Mouse (Mus musculus) hindbrain, postnatal 0 days (tissue): Measurements from ENCODE around the gene Oas1g. TPM values are rescaled to one million over a fixed set of nuclear protein-coding genes. Genes with fewer than 3 reads are reported as not detected.

Experiments
- ATAC-seq: fragments of 200-750 bp; cut with Nextera tagmentation; 2 replicates; pipeline ENCODE4 v1.8.0; 2017; ENCODE audit warnings: mild to moderate bottlenecking, moderate TSS enrichment, moderate library complexity
- DNase-seq: peaks from one replicate; pipeline ENCODE4 v3.0.0-alpha.2; 2015; ENCODE audit warnings: low spot score
- H3K27ac ChIP-seq: fragments of 300-500 bp; sonication (generic); 2 replicates; pipeline ENCODE4 v1.5.1; 2014; ENCODE audit warnings: mild to moderate bottlenecking
- H3K27me3 ChIP-seq: fragments of 300-500 bp; sonication (generic); 2 replicates; pipeline ENCODE4 v1.6.1; 2014; ENCODE audit warnings: low read length, mixed read lengths; ENCODE audit not compliant: insufficient read depth
- H3K36me3 ChIP-seq: fragments of 300-500 bp; sonication (generic); 2 replicates; pipeline ENCODE4 v1.6.1; 2014; ENCODE audit warnings: low read length, mixed read lengths; ENCODE audit not compliant: insufficient read depth
- H3K4me1 ChIP-seq: fragments of 300-500 bp; sonication (generic); 2 replicates; pipeline ENCODE4 v1.6.1; 2014; ENCODE audit warnings: antibody characterized with exemption, low read length, mixed read lengths; ENCODE audit not compliant: insufficient read depth
- H3K4me2 ChIP-seq: fragments of 300-500 bp; sonication (generic); 2 replicates; pipeline ENCODE4 v1.6.1; 2014; ENCODE audit warnings: low read depth, mild to moderate bottlenecking, low read length, moderate library complexity, mixed read lengths
- H3K4me3 ChIP-seq: fragments of 300-500 bp; sonication (generic); 2 replicates; pipeline ENCODE4 v1.5.1; 2014; ENCODE audit warnings: low read length
- H3K9ac ChIP-seq: fragments of 300-500 bp; sonication (generic); replicated peaks from 2 replicates; pipeline ENCODE4 v1.6.1; 2014; ENCODE audit warnings: mild to moderate bottlenecking, low read length, moderate library complexity, mixed read lengths
- H3K9me3 ChIP-seq: fragments of 300-500 bp; sonication (generic); 2 replicates; pipeline ENCODE4 v1.6.1; 2016; ENCODE audit warnings: low read length, mixed read lengths
- CTCF ChIP-seq: IDR thresholded peaks from 2 replicates; pipeline ENCODE4 v1.5.1; 2016; ENCODE audit warnings: antibody characterized with exemption, control low read depth, low read depth
- WGBS: fragments of 180-500 bp; shearing (Covaris S2); extraction: QIAGEN DNeasy Blood & Tissue Kit; methylation state at CpG from one replicate; pipeline ENCODE4 v1.1.7; 2014; 5-methylcytosine and 5-hydroxymethylcytosine counted together
- microRNA-seq, 2 experiments: library from miRNA; unstranded; fragments of <30 nt; microRNA quantifications; one replicate each; pipeline ENCODE4; 2016
- polyA plus RNA-seq: library from polyadenylated mRNA; unstranded; fragments of >200 nt; fragmentation: Nextera tagmentation; extraction: Ambion mirVana; gene quantifications from 2 replicates; pipeline ENCODE4 v1.2.1, GENCODE M21; 2015
- total RNA-seq: library from RNA; depleted of rRNA; stranded (reverse); fragments of >200 nt; gene quantifications from 2 replicates; pipeline ENCODE4 v1.2.3, GENCODE M21; 2014; rRNA removed

Gene Oas1g
- total and polyA plus RNA-seq, 2 experiments from 2014 or later, result 0.26 to 1.4 TPM

DNA sequence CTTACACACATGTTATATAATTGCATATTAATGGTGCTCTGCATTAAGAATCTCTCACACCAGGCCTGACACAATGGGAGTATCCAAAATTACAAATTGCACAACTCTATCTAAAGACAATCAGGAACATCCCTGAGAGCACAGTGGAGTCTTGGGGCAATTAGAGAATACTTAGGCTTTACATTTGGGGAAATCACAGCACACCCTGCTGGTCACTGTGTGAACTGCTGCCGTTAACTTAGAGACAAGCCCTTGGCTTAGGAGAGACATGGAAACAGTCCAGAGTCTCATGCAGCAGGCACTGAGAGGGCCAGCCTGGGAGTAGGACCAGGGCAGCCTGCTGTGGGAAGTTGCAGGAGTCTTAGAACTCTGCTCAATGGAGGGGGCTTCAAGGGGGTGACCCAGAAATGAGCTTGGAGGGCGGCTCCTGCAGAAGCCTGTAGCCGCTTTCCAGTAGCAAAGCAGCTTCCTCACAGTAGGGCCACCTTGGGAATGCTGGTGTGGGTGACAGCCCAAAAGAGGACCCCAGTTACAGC is 37.7 kb downstream of the Oas1g start:
- no peaks in the 10 kb centered on the region for H3K27me3 ChIP-seq
- H3K36me3 ChIP-seq, result no peaks in the 10 kb centered on the region
- H3K4me3 ChIP-seq, result no peak overlapping the region
- 59% methylated on average over 3 of the region's 3 CpGs for WGBS
- peak; percentile 73 for TF ChIP-seq CTCF
- H3K27ac ChIP-seq, result no peak overlapping the region
- ATAC-seq, result no peak
- no peaks in the 10 kb centered on the region for H3K4me1 ChIP-seq
- peaks cover 6% of the 10 kb centered on the region; the same call in 1 of the 2 replicates for H3K9me3 ChIP-seq
- no peak overlapping the region for H3K9ac ChIP-seq
- H3K4me2 ChIP-seq, result no peak overlapping the region
- peak; percentile 47 for DNase-seq

- Histone ChIP-seq H3K9me3 (no peaks in the 10 kb centered on the region), H3K27me3 (no peaks in the 10 kb centered on the region), H3K4me2 (no peak within 1 kb of the TSS), H3K4me1 (no peaks in the 10 kb centered on the region), H3K4me3 (no peak within 1 kb of the TSS), H3K9ac (no peak within 1 kb of the TSS), H3K27ac (no peak within 1 kb of the TSS), H3K36me3 (no peaks in the 10 kb centered on the region)
- DNase-seq, result no peak
- TF ChIP-seq CTCF, result no peak
- WGBS, result 80% methylated on average over 4 of the region's 4 CpGs
- no peak for ATAC-seq
Measured at GRCm38 (mm10) chr5:120847067-120847466, 40.3 kb downstream of the Oas1g start, which contains the start of gene Oas1f. Gene Oas1f (plus strand): TSS chr5:120847367.

DNA sequence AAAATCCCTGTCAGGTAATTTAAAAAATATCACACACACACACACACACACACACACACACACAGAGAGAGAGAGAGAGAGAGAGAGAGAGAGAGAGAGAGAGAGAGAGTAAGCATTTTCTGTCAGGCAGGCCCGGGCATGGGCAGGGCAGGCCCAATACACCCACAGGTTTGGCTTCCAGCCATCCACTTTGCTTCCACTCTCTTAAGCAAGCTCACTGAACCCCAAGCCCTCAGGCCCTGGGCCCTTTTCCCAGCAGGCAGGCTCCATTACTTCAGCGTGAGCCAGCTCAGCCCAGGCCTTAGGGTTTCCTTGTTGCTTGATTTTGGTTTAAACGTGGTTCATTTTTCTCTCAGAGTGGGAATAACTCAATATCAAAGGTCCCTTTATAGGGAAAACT is 42.7 kb downstream of the Oas1g start:
- no peaks in the 10 kb centered on the region for H3K27me3 ChIP-seq
- DNase-seq, result peak; percentile 27
- 47% methylated on average over 3 of the region's 3 CpGs for WGBS
- TF ChIP-seq CTCF, result no peak
- no peaks in the 10 kb centered on the region for H3K9me3 ChIP-seq
- no peaks in the 10 kb centered on the region for H3K4me1 ChIP-seq
- no peak overlapping the region for H3K4me2 ChIP-seq
- H3K4me3 ChIP-seq, result no peak overlapping the region
- no peak for ATAC-seq
- H3K27ac ChIP-seq, result no peak overlapping the region
- no peak overlapping the region for H3K9ac ChIP-seq
- H3K36me3 ChIP-seq, result no peaks in the 10 kb centered on the region

DNA sequence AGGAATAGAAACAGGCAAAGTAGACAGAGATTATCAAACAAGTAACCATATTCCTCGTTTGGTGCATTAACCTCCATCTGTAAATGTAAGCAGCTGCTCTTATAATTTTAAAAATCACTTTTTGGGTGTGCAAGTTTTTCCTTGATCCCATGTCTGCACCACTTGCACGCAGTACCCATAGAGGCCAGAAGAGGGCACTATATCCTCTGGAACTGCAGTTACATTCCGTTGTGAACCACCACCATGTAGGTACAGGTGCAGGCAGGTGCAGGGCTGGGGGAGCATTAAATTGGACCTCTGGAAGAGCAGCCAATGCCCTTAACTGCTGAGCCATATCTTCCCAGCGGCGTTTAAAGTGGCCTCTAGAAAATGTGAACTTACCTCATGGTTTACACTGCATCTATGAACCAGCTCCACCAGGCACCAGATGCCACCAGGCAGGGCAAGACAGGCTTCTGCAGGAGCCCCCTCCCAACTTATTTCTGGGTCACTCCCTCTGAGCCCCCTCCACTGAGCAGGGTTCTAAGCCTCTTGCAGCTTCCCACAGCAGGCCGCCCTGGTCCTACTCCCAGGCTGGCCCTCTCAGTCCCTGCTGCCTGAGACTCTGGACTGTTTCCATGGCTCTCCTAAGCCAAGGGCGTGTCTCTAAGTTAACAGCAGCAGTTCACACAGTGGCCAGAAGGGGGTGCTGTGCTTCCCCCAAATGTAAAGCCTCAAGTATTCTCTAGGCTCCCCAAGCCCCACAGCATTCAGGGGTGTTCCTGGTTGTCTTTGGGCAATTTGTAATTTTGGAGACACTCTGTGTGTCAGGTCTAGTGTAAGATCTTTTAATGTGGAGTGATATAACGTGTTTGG is 50.5 kb downstream of the Oas1g start:
- TF ChIP-seq CTCF, result peak; percentile 79
- H3K4me2 ChIP-seq, result no peak overlapping the region
- H3K27ac ChIP-seq, result no peak overlapping the region
- 8% methylated on average over 8 of the region's 8 CpGs for WGBS
- H3K27me3 ChIP-seq, result no peaks in the 10 kb centered on the region
- no peaks in the 10 kb centered on the region for H3K9me3 ChIP-seq
- H3K4me1 ChIP-seq, result no peaks in the 10 kb centered on the region
- DNase-seq (peak; percentile 54), ATAC-seq (no peak)
- no peak overlapping the region for H3K9ac ChIP-seq
- no peaks in the 10 kb centered on the region for H3K36me3 ChIP-seq
- H3K4me3 ChIP-seq, result no peak overlapping the region

GRCm38 (mm10) chr5:120833335-120834280 is 53.8 kb downstream of the Oas1g start:
- Histone ChIP-seq H3K4me2 (no peak overlapping the region), H3K27me3 (no peaks in the 10 kb centered on the region), H3K36me3 (no peaks in the 10 kb centered on the region), H3K27ac (no peak overlapping the region), H3K4me1 (no peaks in the 10 kb centered on the region), H3K4me3 (no peak overlapping the region), H3K9me3 (no peaks in the 10 kb centered on the region), H3K9ac (no peak overlapping the region)
- WGBS, result 17% methylated on average over 17 of the region's 17 CpGs
- DNase-seq (peak; percentile 14), ATAC-seq (no peak)
- TF ChIP-seq CTCF, result no peak

- ATAC-seq, result no peak
- WGBS, result 77% methylated on average over 4 of the region's 4 CpGs
- no peaks in the 10 kb centered on the region for H3K4me1 ChIP-seq
Measured at GRCm38 (mm10) chr5:120831031-120831430, 56.4 kb downstream of the Oas1g start.

More at GRCm38 (mm10) chr5:120831031-120831430, 56.4 kb downstream of the Oas1g start:
- Histone ChIP-seq H3K27me3 (no peaks in the 10 kb centered on the region), H3K36me3 (no peaks in the 10 kb centered on the region), H3K9me3 (no peaks in the 10 kb centered on the region), H3K27ac (no peak overlapping the region), H3K4me3 (no peak overlapping the region), H3K4me2 (no peak overlapping the region), H3K9ac (no peak overlapping the region)
- TF ChIP-seq CTCF, result no peak
- no peak for DNase-seq

Small RNA genes within 50 kb of the gene (microRNA-seq; reads per million reads assigned to microRNA genes)
- gene Gm22907, result 0 reads per million in 2 experiments

Other genes starting within 250 kb of the Oas1g start
- 3.9 and 8.2 TPM in 2 replicates for gene Rasal1, start 238.8 kb downstream of the Oas1g start, total RNA-seq
- gene Rasal1, start 238.8 kb downstream of the Oas1g start, polyA plus RNA-seq, result 3.2 and 4.7 TPM in 2 replicates
- gene Dtx1, start 175.7 kb downstream of the Oas1g start, total RNA-seq, result 230 and 246 TPM in 2 replicates
- 51.4 and 52.9 TPM in 2 replicates for gene Dtx1, start 175.7 kb downstream of the Oas1g start, polyA plus RNA-seq
- 0.43 and 1.3 TPM in 2 replicates for gene Oas2, start 137.8 kb downstream of the Oas1g start, total RNA-seq
- gene Oas2, start 137.8 kb downstream of the Oas1g start, polyA plus RNA-seq, result 0.24 and 0.45 TPM in 2 replicates
- gene Oas3, start 110.0 kb downstream of the Oas1g start, total RNA-seq, result 0.31 and 0.50 TPM in 2 replicates
- gene Oas3, start 110.0 kb downstream of the Oas1g start, polyA plus RNA-seq, result 0.43 and 0.58 TPM in 2 replicates
- 0.26 TPM in 1 of 2 replicates, not detected in the other for gene Oas1e, start 92.1 kb downstream of the Oas1g start, total RNA-seq
- 0.42 and 0.90 TPM in 2 replicates for gene Oas1e, start 92.1 kb downstream of the Oas1g start, polyA plus RNA-seq
- 0.58 and 1.2 TPM in 2 replicates for gene Oas1c, start 75.1 kb downstream of the Oas1g start, total RNA-seq
- gene Oas1c, start 75.1 kb downstream of the Oas1g start, polyA plus RNA-seq, result 0.61 and 0.64 TPM in 2 replicates
- not detected in 2 replicates for gene Oas1f, start 40.2 kb downstream of the Oas1g start, total RNA-seq
- not detected in 2 replicates for gene Oas1f, start 40.2 kb downstream of the Oas1g start, polyA plus RNA-seq
- not detected in 2 replicates for gene Oas1h, start 26.2 kb downstream of the Oas1g start, total RNA-seq
- not detected in 2 replicates for gene Oas1h, start 26.2 kb downstream of the Oas1g start, polyA plus RNA-seq
- 0.79 and 1.4 TPM in 2 replicates for gene Oas1a, start 19.9 kb upstream of the Oas1g start, total RNA-seq
- gene Oas1a, start 19.9 kb upstream of the Oas1g start, polyA plus RNA-seq, result 1.3 and 1.8 TPM in 2 replicates
- 0.16 and 0.50 TPM in 2 replicates for gene Oas1d, start 26.9 kb upstream of the Oas1g start, total RNA-seq
- 0.25 and 0.29 TPM in 2 replicates for gene Oas1d, start 26.9 kb upstream of the Oas1g start, polyA plus RNA-seq
- gene Rph3a, start 122.5 kb upstream of the Oas1g start, total RNA-seq, result 44.3 and 50.7 TPM in 2 replicates
- gene Rph3a, start 122.5 kb upstream of the Oas1g start, polyA plus RNA-seq, result 35.2 and 39.4 TPM in 2 replicates